Mouse (Mus musculus): ENCODE results near the gene Rpf2. TPM values are rescaled to one million over a fixed set of nuclear protein-coding genes. Genes with fewer than 3 reads are reported as not detected.

Gene Rpf2
- total and polyA plus RNA-seq, 3 experiments: 92.8 to 122 TPM; not detected in 1

- Histone ChIP-seq H3K36me3 (ENCODE audit: control insufficient read depth in 1 of 2, insufficient read depth in 2 of 2, low read length in 2 of 2) (peaks cover 0 to 16% of the 10 kb centered on the region in 2 experiments; a peak in 2 of 4 replicates), H3K27ac (ENCODE audit: control insufficient read depth, low read depth, low read length) (no peak overlapping the region), H3K4me3 (ENCODE audit: control insufficient read depth in 1 of 2, insufficient read depth in 1 of 2, low read depth in 2 of 2, low read length in 2 of 2) (no peak overlapping the region), H3K27me3 (ENCODE audit: control insufficient read depth in 1 of 2, insufficient read depth in 2 of 2, low read length in 2 of 2) (no peaks in the 10 kb centered on the region), H3K9me3 (replicated peaks; ENCODE audit: insufficient read depth, low read length) (no peaks in the 10 kb centered on the region), H3K9ac (ENCODE audit: control insufficient read depth, low read depth, low read length, poor library complexity, severe bottlenecking) (no peak overlapping the region), H3K4me1 (ENCODE audit: control insufficient read depth in 1 of 2, insufficient read depth in 2 of 2, low read length in 2 of 2) (peaks cover 6 to 27% of the 10 kb centered on the region in 2 experiments), H3K79me2 (ENCODE audit: control insufficient read depth, insufficient read depth, low read length, poor library complexity) (no peaks in the 10 kb centered on the region)
- no peak for DNase-seq (ENCODE audit: low read depth, low spot score)
- TF ChIP-seq ZNF384 (IDR thresholded peaks at IDR 0.05; ENCODE audit: low read depth, low read length) (no peak), RAD21 (IDR thresholded peaks at IDR 0.05; ENCODE audit: low read depth, low read length) (no peak), GABPA (IDR thresholded peaks at IDR 0.05; ENCODE audit: low read depth, low read length) (no peak), POLR2AphosphoS5 (IDR thresholded peaks at IDR 0.05; ENCODE audit: borderline replicate concordance, low read depth, low read length) (no peak), ELF1 (IDR thresholded peaks at IDR 0.05; ENCODE audit: low read depth, low read length) (no peak), USF1 (IDR thresholded peaks at IDR 0.05; ENCODE audit: low read depth, low read length) (no peak), E2F4 (IDR thresholded peaks at IDR 0.05; ENCODE audit: borderline replicate concordance, low read depth, low read length) (no peak), MYC (IDR thresholded peaks at IDR 0.05; ENCODE audit: low read depth, low read length) (no peak), MAZ (IDR thresholded peaks at IDR 0.05; ENCODE audit: low read depth, low read length) (no peak), TBP (IDR thresholded peaks at IDR 0.05; ENCODE audit: low read depth, low read length) (no peak)
These were observed 24.4 kb upstream of the Rpf2 start for GRCm38 (mm10) chr10:40271216-40271615.

- Histone ChIP-seq H3K4me3 (ENCODE audit: control insufficient read depth in 1 of 2, insufficient read depth in 1 of 2, low read depth in 2 of 2, low read length in 2 of 2) (no peak overlapping the region), H3K36me3 (ENCODE audit: control insufficient read depth in 1 of 2, insufficient read depth in 2 of 2, low read length in 2 of 2) (peaks cover 0 to 10% of the 10 kb centered on the region in 2 experiments; a peak in 2 of 4 replicates), H3K9me3 (replicated peaks; ENCODE audit: insufficient read depth, low read length) (no peaks in the 10 kb centered on the region), H3K79me2 (ENCODE audit: control insufficient read depth, insufficient read depth, low read length, poor library complexity) (no peaks in the 10 kb centered on the region), H3K9ac (ENCODE audit: control insufficient read depth, low read depth, low read length, poor library complexity, severe bottlenecking) (no peak overlapping the region), H3K4me1 (ENCODE audit: control insufficient read depth in 1 of 2, insufficient read depth in 2 of 2, low read length in 2 of 2) (peaks cover 0 to 12% of the 10 kb centered on the region in 2 experiments; a peak in 2 of 4 replicates), H3K27me3 (ENCODE audit: control insufficient read depth in 1 of 2, insufficient read depth in 2 of 2, low read length in 2 of 2) (no peaks in the 10 kb centered on the region), H3K27ac (ENCODE audit: control insufficient read depth, low read depth, low read length) (no peak overlapping the region)
- DNase-seq (ENCODE audit: low read depth, low spot score): peak; percentile 50
- TF ChIP-seq CTCF (IDR thresholded peaks at IDR 0.05 in 2 of 3, conservative IDR thresholded peaks at IDR 0.05 in 1 of 3; ENCODE audit: control insufficient read depth in 1 of 3, insufficient read depth in 1 of 3, low read depth in 2 of 3, low read length in 3 of 3, poor library complexity in 1 of 3, severe bottlenecking in 1 of 3) (peak in 2 of 3 experiments; percentile 38 to 63; a peak in 4 of 6 replicates), USF1 (IDR thresholded peaks at IDR 0.05; ENCODE audit: low read depth, low read length) (no peak), POLR2AphosphoS5 (IDR thresholded peaks at IDR 0.05; ENCODE audit: borderline replicate concordance, low read depth, low read length) (no peak)
These were observed 18.1 kb upstream of the Rpf2 start for GRCm38 (mm10) chr10:40264920-40265319.

- no peak for TF ChIP-seq CTCF (IDR thresholded peaks at IDR 0.05 in 2 of 3, conservative IDR thresholded peaks at IDR 0.05 in 1 of 3; ENCODE audit: control insufficient read depth in 1 of 3, insufficient read depth in 1 of 3, low read depth in 2 of 3, low read length in 3 of 3, poor library complexity in 1 of 3, severe bottlenecking in 1 of 3)
- no peak for TF ChIP-seq ZKSCAN1 (IDR thresholded peaks at IDR 0.05; ENCODE audit: low read depth, low read length)
- no peak for TF ChIP-seq ELF1 (IDR thresholded peaks at IDR 0.05; ENCODE audit: low read depth, low read length)
- TF ChIP-seq UBTF (IDR thresholded peaks at IDR 0.05; ENCODE audit: borderline replicate concordance, insufficient read depth, low read depth, low read length): no peak
- no peak for TF ChIP-seq TCF12 (IDR thresholded peaks at IDR 0.05; ENCODE audit: low read depth, low read length)
- TF ChIP-seq GATA1 (IDR thresholded peaks at IDR 0.05; ENCODE audit: low read depth, low read length): no peak
- no peak for TF ChIP-seq BHLHE40 (IDR thresholded peaks at IDR 0.05; ENCODE audit: borderline replicate concordance, low read depth, low read length)
- TF ChIP-seq ETS1 (IDR thresholded peaks at IDR 0.05; ENCODE audit: low read depth, low read length): no peak
- H3K27me3 ChIP-seq (ENCODE audit: control insufficient read depth in 1 of 2, insufficient read depth in 2 of 2, low read length in 2 of 2): no peaks in the 10 kb centered on the region
- H3K9me3 ChIP-seq (replicated peaks; ENCODE audit: insufficient read depth, low read length): no peaks in the 10 kb centered on the region
- peaks cover 0 to 12% of the 10 kb centered on the region in 2 experiments; a peak in 2 of 4 replicates for H3K36me3 ChIP-seq (ENCODE audit: control insufficient read depth in 1 of 2, insufficient read depth in 2 of 2, low read length in 2 of 2)
- no peak overlapping the region for H3K4me3 ChIP-seq (ENCODE audit: control insufficient read depth in 1 of 2, insufficient read depth in 1 of 2, low read depth in 2 of 2, low read length in 2 of 2)
- peak; percentile 47 for DNase-seq (ENCODE audit: low read depth, low spot score)
- no peak overlapping the region for H3K9ac ChIP-seq (ENCODE audit: control insufficient read depth, low read depth, low read length, poor library complexity, severe bottlenecking)
- no peaks in the 10 kb centered on the region for H3K79me2 ChIP-seq (ENCODE audit: control insufficient read depth, insufficient read depth, low read length, poor library complexity)
- no peak overlapping the region; the same call in 1 of the 2 replicates for H3K27ac ChIP-seq (ENCODE audit: control insufficient read depth, low read depth, low read length)
- peaks cover 0 to 13% of the 10 kb centered on the region in 2 experiments; a peak in 2 of 4 replicates for H3K4me1 ChIP-seq (ENCODE audit: control insufficient read depth in 1 of 2, insufficient read depth in 2 of 2, low read length in 2 of 2)
These were observed 16.9 kb upstream of the Rpf2 start for GRCm38 (mm10) chr10:40263691-40264090.

Data from MEL (cell line).